Mouse (Mus musculus) bone marrow, adult 2 months (tissue): ENCODE measurements around the gene Samd11. TPM values are rescaled to one million over a fixed set of nuclear protein-coding genes. Genes with fewer than 3 reads are reported as not detected.

Source experiments
- H3K27ac ChIP-seq: fragments of 200-500 bp; 2 replicates; pipeline ENCODE4 v1.5.1; 2012; ENCODE audit warnings: low read depth, mild to moderate bottlenecking, control low read depth, inconsistent platforms, low read length; ENCODE audit not compliant: control insufficient read depth, poor library complexity, insufficient read depth
- H3K4me1 ChIP-seq: fragments of 200-500 bp; 2 replicates; pipeline ENCODE4 v1.6.1; 2011; ENCODE audit warnings: low read length; ENCODE audit not compliant: control insufficient read depth, insufficient read depth
- H3K4me3 ChIP-seq: fragments of 200-500 bp; replicated peaks from 2 replicates; pipeline ENCODE3; 2011; ENCODE audit warnings: mild to moderate bottlenecking, low read depth, low read length, control low read depth; ENCODE audit not compliant: control insufficient read depth
- CTCF ChIP-seq: fragments of 200-500 bp; IDR thresholded peaks from 2 replicates; pipeline ENCODE4 v1.5.1; 2011; ENCODE audit warnings: low read length, control low read depth; ENCODE audit not compliant: control insufficient read depth, insufficient read depth
- POLR2A ChIP-seq: fragments of 200-500 bp; IDR thresholded peaks from 2 replicates; pipeline ENCODE4 v1.6.1; 2011; ENCODE audit warnings: low read depth, mild to moderate bottlenecking, control low read depth, low read length, borderline replicate concordance; ENCODE audit not compliant: control insufficient read depth
- WGBS: fragments of 180-500 bp; shearing (Covaris S2); methylation state at CpG from one replicate; pipeline ENCODE4 v1.1.7; 2018; 5-methylcytosine and 5-hydroxymethylcytosine counted together
- polyA plus RNA-seq: library from polyadenylated mRNA; stranded (reverse); fragments of >200 nt; gene quantifications from 2 replicates; pipeline ENCODE4 v1.2.4, GENCODE M21; 2011; ENCODE audit warnings: low replicate concordance; ENCODE audit not compliant: missing spikeins, insufficient read depth, insufficient read length

The Samd11 gene
- polyA plus RNA-seq, 1 experiment: 90.7 TPM

DNA sequence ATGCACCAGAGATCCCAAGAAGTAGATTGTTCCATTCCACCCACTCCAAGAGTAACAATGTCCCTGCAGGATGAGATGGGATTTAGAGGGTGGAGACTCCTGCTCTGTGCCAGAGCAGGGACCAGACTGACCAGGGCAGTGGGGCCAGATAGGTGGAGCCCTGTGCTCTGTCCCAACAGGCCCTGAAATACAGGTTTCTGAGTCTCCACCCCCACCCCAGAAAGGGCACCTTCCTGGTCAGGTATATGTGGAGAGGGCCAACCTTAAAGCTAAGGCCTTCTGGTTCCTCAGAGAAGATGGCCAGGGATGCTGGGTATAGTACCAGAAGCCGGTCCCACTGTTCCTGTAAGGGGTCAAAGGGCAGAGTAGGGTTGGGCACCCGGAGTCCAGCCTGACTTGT, 31.2 kb downstream of the Samd11 start:
- H3K4me3 ChIP-seq: no peak overlapping the region
- H3K4me1 ChIP-seq: no peaks in the 10 kb centered on the region; the same call in 1 of the 2 replicates
- no peak for TF ChIP-seq POLR2A
- TF ChIP-seq CTCF: no peak
- H3K27ac ChIP-seq: no peak overlapping the region
- 81% methylated on average over 2 of the region's 2 CpGs for WGBS

DNA sequence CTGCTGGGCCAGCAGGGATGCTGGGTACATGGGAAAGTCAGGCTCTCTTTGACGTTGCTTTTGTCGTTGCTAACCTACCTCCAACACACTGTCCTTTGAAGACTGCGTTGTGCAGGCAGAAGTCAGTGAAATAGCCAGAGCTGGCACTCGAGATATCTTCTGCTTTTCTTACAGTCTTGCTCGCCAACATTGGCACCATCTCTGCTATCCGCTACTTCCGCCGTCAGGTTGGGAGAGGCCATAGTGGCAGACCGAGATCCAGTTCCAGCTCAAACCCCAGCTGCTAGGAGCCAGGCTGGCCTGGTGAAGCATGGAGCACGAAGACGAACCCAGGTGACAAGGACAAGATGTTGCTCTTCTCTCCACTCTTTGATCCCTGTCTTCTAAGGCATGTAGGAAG, 35.5 kb downstream of the Samd11 start:
- TF ChIP-seq POLR2A (no peak), CTCF (no peak)
- Histone ChIP-seq H3K4me1 (no peaks in the 10 kb centered on the region), H3K4me3 (no peak overlapping the region), H3K27ac (no peak overlapping the region)
- WGBS: 77% methylated on average over 11 of the region's 11 CpGs

DNA sequence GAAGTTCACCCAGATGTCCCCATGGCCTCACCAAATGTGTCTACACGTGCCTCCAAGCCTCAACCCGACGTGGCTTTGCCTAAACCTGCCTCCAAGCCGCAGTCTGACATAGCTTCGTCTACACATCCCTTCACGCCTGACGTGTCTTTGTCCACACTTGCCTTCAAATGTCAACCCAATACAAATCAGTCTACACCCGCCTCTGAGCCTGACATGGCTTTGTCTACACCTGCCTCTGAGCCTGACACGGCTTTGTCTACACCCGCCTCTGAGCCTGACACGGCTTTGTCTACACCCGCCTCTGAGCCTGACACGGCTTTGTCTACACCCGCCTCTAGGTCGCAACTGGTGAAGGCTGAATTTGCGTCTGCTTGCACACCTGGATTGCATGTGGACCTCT, 37.6 kb downstream of the Samd11 start:
- TF ChIP-seq POLR2A (no peak), CTCF (no peak)
- no peaks in the 10 kb centered on the region for H3K4me1 ChIP-seq
- no peak overlapping the region for H3K27ac ChIP-seq
- H3K4me3 ChIP-seq: no peak overlapping the region
- WGBS: 85% methylated on average over 16 of the region's 16 CpGs

DNA sequence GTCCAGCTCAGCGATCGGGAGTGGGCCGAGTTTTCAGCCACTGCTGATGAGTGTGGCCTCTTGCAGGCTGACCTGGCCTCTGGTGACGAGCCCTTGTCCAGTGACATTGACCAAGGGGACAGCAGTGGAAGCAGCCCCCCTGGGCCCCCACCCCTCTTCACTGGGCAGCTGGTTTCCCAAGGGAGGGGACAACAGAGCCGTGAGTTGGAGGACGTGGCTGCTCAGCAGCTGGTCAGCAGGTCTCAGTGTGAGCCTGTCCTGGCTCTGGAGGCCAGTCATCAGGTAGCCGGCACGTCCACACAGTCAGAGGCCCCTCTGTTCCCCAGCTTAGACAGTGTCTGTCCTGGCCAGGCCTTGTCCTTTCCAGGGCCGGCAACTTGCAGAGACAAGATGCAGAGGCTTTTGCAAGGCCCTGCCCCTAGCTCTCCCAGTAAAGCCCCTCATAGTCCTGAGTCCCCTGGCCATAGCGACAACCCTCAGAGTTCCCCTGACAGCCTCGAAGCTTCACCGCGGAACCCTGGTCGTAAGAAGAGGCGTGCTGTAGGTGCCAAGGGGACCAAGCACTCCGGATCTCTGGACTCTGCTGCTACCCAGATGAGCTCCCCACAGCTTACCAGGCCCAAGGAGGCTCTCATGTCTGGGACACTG, 38.3 kb downstream of the Samd11 start:
- Histone ChIP-seq H3K27ac (no peak overlapping the region), H3K4me1 (no peaks in the 10 kb centered on the region), H3K4me3 (no peak overlapping the region)
- 79% methylated on average over 16 of the region's 16 CpGs for WGBS
- TF ChIP-seq CTCF (no peak), POLR2A (no peak)

DNA sequence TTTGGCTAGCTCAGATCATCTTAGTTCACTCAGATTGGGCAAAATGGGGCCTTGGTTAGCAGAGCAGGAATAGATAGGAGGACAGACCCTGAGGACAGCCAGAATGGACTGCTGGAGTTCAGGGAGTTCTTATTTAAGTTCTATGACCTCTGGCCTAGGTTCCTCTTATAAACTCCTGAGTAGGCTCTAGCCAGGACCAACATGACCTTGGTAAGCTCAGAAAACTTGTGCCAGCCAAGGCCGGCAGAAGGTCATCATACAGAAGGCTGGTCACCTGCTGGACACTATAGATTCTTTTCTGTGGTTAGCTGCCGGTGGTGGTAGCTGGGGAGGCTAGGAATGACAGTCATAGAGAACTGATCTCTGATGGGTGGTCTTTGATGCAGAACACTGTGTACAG, 39.3 kb downstream of the Samd11 start:
- TF ChIP-seq POLR2A: no peak
- no peak for TF ChIP-seq CTCF
- Histone ChIP-seq H3K4me3 (no peak overlapping the region), H3K27ac (no peak overlapping the region), H3K4me1 (no peaks in the 10 kb centered on the region)
- WGBS: 81% methylated on average over 2 of the region's 2 CpGs

DNA sequence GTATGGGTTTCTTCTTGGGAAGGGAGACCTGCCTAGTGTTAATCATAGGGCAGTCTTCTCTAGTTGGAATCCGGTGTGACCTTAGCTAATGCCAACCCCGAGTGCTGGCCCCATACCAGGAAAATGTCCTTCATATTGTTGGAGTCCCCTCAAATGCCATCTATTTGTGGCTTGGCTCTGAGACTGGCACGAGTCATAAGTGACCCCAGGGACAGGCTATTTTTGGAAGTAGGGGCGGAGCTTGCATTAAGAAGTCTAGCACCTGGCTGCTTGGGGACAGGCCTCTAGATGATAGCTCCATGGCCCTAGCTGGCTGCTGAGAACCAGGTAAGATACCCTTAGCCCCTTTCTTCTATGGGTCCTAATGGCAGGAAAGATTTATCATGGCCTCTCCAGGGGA, 39.8 kb downstream of the Samd11 start, which contains the start of gene Perm1:
Gene Perm1, plus strand, starts transcription at position 220 of the 400 bp plus-strand sequence.
- Histone ChIP-seq H3K4me1 (no peaks in the 10 kb centered on the region; the same call in 1 of the 2 replicates), H3K4me3 (no peak within 1 kb of the TSS), H3K27ac (no peak within 1 kb of the TSS)
- whole genome bisulfite sequencing: 56% methylated on average over 4 of the region's 4 CpGs
- TF ChIP-seq POLR2A: no peak
- TF ChIP-seq CTCF: no peak

DNA sequence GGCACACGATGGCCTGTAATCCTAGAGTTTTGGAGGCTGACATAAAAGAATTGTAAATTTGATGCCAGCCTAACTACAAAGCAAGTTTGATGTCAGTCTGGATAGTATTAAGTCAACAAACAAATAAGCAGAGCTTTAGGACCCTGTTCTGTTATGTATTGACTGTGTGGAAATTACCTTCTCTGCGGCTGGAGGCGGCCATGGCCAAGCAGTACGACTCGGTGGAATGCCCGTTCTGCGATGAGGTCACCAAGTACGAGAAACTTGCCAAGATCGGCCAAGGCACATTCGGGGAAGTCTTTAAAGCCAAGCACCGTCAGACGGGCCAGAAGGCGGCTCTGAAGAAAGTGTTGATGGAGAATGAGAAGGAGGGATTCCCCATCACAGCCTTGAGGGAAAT, 42.3 kb downstream of the Samd11 start:
- no peak overlapping the region for H3K27ac ChIP-seq
- 92% methylated on average over 13 of the region's 13 CpGs for WGBS
- TF ChIP-seq CTCF: no peak
- TF ChIP-seq POLR2A: no peak
- no peak overlapping the region for H3K4me3 ChIP-seq
- H3K4me1 ChIP-seq: no peaks in the 10 kb centered on the region; the same call in 1 of the 2 replicates

DNA sequence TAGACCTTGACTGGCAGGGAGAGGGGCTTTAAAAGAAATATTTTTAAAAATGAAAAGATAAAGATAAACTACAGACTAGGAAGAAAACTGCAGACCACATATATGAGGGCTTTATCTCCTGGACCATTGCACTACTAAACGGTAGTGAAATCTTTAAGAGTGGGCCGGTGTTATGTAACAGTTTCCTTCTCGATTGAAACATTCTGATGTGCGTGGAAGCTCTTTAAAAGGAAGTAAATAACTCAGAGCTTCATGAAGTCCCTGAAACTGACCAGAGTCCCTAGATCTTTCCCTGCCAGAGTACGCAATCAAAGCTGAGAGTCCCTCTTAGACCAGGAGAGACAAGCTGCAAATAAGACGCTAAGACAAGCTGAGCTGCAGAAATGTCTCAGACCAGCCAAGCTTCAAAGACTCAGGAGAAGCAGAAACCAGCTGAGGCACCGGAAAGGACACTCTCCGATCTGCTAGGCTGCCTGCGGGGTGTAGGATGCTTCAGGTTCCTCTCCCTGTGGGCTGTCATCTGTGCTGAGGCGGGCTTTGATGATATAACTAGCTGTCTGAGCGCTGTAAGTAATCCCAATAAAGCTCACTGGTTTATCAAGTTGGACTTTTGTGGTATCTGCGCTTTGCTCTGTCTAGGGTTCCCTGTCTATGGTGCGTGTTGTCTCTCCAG, 45.4 kb downstream of the Samd11 start:
- peak overlapping the region; percentile 35 for H3K4me3 ChIP-seq
- H3K27ac ChIP-seq: peak overlapping the region; percentile 87
- TF ChIP-seq POLR2A (no peak), CTCF (no peak)
- no peaks in the 10 kb centered on the region; the same call in 1 of the 2 replicates for H3K4me1 ChIP-seq
- 39% methylated on average over 13 of the region's 13 CpGs for whole genome bisulfite sequencing
